Mouse (Mus musculus) liver, adult 2 months (tissue): ENCODE results near the gene Exosc7.

Source experiments
- CTCF ChIP-seq: fragments of 200-500 bp; IDR thresholded peaks from 2 replicates; pipeline ENCODE4 v1.5.1; 2011; ENCODE audit warnings: low read depth, low read length, control low read depth
- POLR2A ChIP-seq: fragments of 200-500 bp; IDR thresholded peaks from 2 replicates; pipeline ENCODE4 v1.6.1; 2011; ENCODE audit warnings: low read length, control low read depth; ENCODE audit not compliant: insufficient read depth; ENCODE audit errors: extremely low read depth

DNA sequence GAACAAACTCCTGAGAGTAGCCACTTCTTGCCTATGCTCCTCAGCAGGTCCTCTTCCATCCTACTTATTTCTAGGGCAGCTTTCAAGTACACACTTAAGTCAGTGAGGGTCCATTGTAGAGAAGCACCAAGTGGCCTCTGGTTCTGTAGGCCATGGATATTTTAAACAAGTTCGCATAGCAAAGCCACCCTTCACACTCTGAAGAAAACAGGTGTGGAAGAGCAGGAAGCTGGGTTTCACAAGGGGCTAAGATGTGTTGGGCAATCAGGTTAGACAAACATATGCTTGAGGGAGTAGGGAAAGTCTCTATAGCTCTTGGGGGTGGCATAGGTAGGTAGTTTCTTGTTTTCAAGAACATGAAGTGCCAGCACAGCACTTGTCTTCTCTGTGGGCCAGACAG lies 27.6 kb upstream of the Exosc7 start:
- TF ChIP-seq CTCF, result no peak
- TF ChIP-seq POLR2A, result no peak
